Mouse (Mus musculus): ENCODE data around the gene Kdm5c.

DNA sequence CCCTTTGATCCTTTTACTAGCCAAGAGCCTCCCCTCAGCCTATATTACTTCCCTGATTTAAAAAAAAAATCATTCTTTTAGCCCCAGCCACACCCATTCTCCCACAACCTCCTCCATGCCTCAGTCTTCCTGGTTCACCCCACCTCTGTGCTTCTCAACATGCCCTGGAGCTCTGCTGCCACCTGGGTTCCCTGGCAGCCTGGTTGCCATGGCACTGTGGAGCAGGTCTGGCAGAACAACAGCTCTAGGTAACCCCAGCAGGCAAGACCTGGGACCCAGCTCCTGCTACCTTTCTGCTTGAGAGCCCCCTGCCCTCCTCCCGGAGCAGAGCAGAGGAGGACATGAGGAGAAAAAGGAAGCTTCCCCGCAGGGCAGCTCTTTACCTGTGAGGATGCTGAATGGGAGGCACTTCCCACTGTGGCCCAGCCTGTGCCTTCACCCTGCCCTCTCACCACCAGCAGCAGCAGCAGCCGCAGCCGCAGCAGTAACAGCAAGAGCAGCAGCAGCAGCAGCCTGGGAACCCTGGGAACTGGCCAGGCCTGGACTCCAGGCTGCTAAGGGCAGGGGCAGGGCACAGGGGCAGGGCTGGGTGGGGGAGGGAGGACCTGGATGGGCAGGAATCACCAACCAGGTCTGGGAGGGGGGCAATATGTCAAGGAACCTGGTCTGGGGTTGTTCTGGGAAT, 30.9 kb upstream of the Kdm5c start:
- TF ChIP-seq CHD2 (IDR thresholded peaks at IDR 0.05; ENCODE audit: low read depth, low read length) (no peak), ZNF384 (IDR thresholded peaks at IDR 0.05; ENCODE audit: low read depth, low read length) (no peak), ZC3H11A (IDR thresholded peaks at IDR 0.05; ENCODE audit: borderline replicate concordance, low read depth, low read length) (no peak), MAFK (IDR thresholded peaks at IDR 0.05; ENCODE audit: insufficient read depth, low read depth, low read length) (no peak)
